Mouse (Mus musculus): ENCODE measurements around the gene Cnot10. TPM values are rescaled to one million over a fixed set of nuclear protein-coding genes. Genes with fewer than 3 reads are reported as not detected.
"Not testable (repeated sequence)": the region's sequence is repeated elsewhere in the genome, so short reads cannot be mapped to it uniquely, and the experiment has no call there.

The Cnot10 gene
- polyA plus RNA-seq, 1 experiment from 2014 or later, result 13.8 TPM

DNA sequence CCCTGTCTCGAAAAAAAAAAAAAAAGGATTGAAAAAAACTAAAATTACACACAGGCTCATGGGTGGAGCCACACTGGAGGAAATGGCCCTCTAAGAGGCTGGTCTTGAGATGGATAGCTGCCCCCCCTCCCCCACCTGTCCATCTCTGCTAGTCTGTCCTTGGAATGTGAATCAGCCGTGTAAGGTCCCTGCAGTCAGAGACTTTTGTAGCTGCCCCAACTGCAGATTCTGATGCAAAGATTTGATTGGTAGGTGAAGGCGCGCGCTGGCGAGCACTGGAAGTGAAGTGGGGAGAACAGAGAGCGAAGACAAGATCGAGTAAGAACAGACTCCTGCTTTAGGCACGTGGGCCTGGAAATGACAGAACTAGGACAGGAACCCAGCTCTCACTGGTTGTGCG is 26.9 kb upstream of the Cnot10 start:
- H3K27ac ChIP-seq, result no peak overlapping the region
- no peaks in the 10 kb centered on the region for H3K36me3 ChIP-seq (ENCODE audit: inconsistent target)
- WGBS (ENCODE audit: missing documents), result 90% methylated on average over 10 of the region's 10 CpGs
- no peak overlapping the region for H3K4me3 ChIP-seq (ENCODE audit: inconsistent target)
- no peaks in the 10 kb centered on the region for H3K79me2 ChIP-seq (ENCODE audit: inconsistent target)

DNA sequence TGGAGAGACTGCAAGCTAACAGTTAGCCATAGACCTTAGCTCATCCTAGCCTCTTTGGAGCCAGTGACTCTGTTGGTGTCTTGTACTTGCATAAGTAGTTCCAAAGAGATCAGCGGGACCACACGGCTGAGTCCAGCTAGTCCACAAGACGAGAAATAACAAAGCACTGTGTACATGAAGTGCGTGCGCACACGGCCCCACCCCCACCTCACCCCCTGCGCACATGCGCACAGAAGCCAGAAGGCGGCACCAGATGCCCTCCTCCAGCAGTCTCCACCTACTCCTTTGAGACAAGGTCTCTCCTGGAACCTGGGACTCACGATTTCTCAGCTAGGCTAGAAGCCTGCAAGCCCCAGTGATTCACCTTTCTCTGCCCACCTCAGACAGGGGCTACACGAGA is 23.8 kb upstream of the Cnot10 start:
- WGBS (ENCODE audit: missing documents), result 89% methylated on average over 11 of the region's 11 CpGs
- H3K36me3 ChIP-seq (ENCODE audit: inconsistent target), result no peaks in the 10 kb centered on the region
- H3K27ac ChIP-seq, result no peak overlapping the region
- no peak overlapping the region for H3K4me3 ChIP-seq (ENCODE audit: inconsistent target)
- no peaks in the 10 kb centered on the region for H3K79me2 ChIP-seq (ENCODE audit: inconsistent target)

DNA sequence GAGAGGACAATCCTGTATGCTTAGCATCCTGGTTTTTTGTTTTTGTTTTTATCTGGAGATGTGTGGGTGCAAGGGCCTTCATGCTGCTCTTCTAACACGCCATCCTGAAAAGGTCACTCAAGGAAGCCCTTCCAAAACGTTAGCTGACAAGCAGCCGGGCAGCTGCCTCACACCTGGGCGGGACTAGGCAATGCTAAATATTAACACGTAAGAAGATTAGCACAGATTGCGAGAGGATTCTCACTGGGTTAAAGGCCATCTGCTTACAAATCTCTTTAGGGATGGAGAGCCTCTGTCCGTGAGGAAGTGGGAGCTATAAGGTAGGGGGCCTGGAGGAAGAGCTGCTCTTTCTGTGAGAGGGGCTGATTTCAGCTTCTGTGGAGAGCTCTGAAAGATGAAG is 22.0 kb upstream of the Cnot10 start:
- 89% methylated on average over 7 of the region's 7 CpGs for WGBS (ENCODE audit: missing documents)
- Histone ChIP-seq H3K4me3 (ENCODE audit: inconsistent target) (no peak overlapping the region), H3K27ac (no peak overlapping the region), H3K79me2 (ENCODE audit: inconsistent target) (no peaks in the 10 kb centered on the region), H3K36me3 (ENCODE audit: inconsistent target) (no peaks in the 10 kb centered on the region)

DNA sequence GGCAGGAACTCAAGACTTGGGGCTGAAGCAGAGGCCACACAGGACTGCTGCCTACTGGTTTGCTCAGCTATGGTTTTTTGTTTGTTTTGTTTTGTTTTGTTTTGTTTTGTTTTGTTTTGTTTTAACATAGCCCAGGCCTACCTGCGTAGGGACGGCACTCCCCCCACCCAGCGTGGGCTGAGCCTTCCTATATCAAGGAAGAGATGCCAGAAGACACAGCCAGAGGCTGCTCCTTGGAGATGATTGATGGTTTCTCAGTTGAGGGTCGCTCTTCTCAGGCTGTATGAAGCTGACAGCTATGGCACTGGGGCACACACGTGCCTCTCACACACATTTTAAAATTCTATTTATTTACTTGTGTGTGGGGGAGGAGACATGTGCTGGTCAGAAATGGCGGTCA is 21.0 kb upstream of the Cnot10 start:
- H3K79me2 ChIP-seq (ENCODE audit: inconsistent target), result no peaks in the 10 kb centered on the region
- no peak overlapping the region for H3K4me3 ChIP-seq (ENCODE audit: inconsistent target)
- WGBS (ENCODE audit: missing documents), result 87% methylated on average over 4 of the region's 6 CpGs
- no peaks in the 10 kb centered on the region for H3K36me3 ChIP-seq (ENCODE audit: inconsistent target)
- H3K27ac ChIP-seq, result no peak overlapping the region

DNA sequence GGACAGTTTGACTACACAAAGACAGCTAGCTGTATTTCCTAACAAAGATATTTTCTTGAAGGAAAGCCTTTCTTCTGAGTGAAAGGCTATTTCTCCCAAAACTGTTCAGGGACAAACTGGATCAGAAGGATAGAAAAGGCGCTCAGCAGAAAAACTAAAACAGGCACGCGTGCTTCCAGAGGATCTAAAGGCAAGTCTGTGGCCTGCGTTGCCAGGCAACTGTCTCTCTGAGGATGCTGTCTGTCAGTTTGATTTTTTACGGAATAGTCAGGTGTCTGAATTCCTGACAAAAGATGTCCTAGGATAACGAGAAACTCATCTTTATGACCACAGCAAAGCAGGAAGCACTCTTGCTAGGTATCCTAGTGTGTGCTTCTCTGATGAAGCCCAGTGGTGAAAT is 20.5 kb upstream of the Cnot10 start:
- no peaks in the 10 kb centered on the region for H3K79me2 ChIP-seq (ENCODE audit: inconsistent target)
- no peaks in the 10 kb centered on the region for H3K36me3 ChIP-seq (ENCODE audit: inconsistent target)
- H3K4me3 ChIP-seq (ENCODE audit: inconsistent target), result no peak overlapping the region
- H3K27ac ChIP-seq, result no peak overlapping the region
- 92% methylated on average over 5 of the region's 6 CpGs for WGBS (ENCODE audit: missing documents)

DNA sequence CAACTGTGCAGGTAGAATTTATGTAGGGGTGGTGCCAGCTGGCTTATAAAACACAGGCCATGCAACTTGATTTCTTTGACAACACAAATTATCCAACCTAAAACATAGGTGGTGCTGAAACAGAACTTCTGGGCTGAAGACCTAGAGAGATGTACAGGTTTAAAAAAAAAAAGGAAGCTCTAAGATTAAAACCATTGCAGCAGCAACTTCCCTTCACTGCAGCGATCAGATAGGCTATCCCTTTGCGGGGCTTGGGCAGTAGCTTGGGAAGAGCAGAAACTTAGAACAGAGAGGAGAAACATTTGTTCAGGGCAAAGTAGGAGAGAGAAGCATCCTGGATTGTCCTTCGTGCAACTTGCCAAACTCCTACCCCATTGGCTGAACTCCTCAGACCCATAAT is 16.7 kb upstream of the Cnot10 start:
- 23% methylated on average over 3 of the region's 3 CpGs for WGBS (ENCODE audit: missing documents)
- Histone ChIP-seq H3K79me2 (ENCODE audit: inconsistent target) (no peaks in the 10 kb centered on the region), H3K36me3 (ENCODE audit: inconsistent target) (no peaks in the 10 kb centered on the region), H3K27ac (no peak overlapping the region), H3K4me3 (ENCODE audit: inconsistent target) (no peak overlapping the region)

DNA sequence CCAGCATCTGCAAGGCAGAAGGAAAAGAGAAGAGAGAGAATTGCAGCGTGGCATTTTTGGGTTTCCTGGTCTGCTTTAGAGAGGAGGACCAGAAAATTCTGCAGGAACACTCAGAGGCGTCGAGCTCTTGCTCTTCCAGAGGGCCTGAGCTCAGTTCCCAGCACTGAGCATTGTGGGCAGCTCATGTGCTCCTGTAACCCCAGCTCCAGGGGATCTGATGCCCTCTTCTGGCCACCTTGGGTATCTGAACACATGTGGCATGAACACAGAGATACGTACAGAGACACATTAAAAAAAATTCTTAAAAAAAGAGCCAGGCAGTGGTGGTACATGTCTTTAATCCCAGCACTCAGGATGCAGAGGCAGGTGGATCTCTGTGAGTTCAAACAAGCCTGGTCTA is 15.4 kb upstream of the Cnot10 start:
- Histone ChIP-seq H3K4me3 (ENCODE audit: inconsistent target) (no peak overlapping the region), H3K79me2 (ENCODE audit: inconsistent target) (no peaks in the 10 kb centered on the region), H3K27ac (no peak overlapping the region), H3K36me3 (ENCODE audit: inconsistent target) (no peaks in the 10 kb centered on the region)
- 91% methylated on average over 4 of the region's 4 CpGs for WGBS (ENCODE audit: missing documents)

DNA sequence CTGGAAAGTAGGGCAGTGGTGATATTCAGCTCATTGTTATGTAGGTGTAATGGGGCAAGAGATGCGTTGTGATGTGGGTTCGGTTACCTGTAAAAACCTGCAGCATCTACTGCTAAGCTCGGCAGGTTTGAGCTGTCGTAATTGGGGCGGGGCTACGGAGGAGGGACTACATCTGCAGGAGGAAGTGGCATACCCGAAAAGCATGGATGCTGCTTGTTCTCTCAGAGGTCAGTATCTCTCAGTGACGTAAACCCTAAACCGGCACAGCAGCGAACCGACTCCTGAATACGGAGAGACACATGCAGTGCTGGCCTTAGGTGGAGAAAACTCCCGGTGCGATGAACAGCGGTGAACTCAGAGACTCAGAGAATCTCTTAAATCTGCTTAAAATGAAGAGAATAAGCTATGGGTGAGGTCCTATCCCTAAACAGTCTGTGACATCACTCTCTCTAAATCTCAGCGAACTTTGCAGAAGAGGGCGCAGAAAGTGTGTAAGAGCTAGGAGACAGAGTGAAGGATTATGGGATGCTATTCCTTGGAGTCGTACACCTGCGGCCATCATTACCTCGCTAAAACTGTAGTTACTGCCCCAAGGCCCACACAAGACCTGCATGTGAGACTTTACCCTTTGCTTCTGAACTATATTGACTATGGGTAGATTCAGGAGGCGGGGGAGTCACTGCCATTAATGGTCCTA is 11.1 kb upstream of the Cnot10 start:
- Histone ChIP-seq H3K36me3 (ENCODE audit: inconsistent target) (no peaks in the 10 kb centered on the region), H3K27ac (no peak overlapping the region), H3K4me3 (ENCODE audit: inconsistent target) (no peak overlapping the region), H3K79me2 (ENCODE audit: inconsistent target) (no peaks in the 10 kb centered on the region)
- WGBS (ENCODE audit: missing documents), result 53% methylated on average over 21 of the region's 21 CpGs

DNA sequence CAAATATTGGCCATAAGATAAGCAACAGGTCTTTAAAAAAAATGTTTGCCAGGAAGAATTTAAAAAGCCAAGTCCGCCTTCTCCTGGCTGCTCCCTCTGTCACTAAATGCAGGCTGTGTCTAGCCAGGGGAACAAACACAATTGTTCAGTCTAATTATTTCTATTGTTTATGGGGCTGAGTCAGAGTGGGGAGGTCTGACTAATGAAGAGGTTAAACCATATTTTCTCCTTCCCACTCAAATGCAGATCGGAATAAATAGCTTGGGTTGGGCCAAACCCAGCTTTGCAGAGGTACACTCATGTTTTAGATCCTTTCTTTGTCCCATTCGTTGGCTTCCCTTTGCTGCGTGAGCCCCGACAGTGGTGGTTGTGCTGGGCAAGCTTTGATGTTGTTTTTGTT is 9.4 kb upstream of the Cnot10 start:
- Histone ChIP-seq H3K36me3 (ENCODE audit: inconsistent target) (no peaks in the 10 kb centered on the region), H3K27ac (no peak overlapping the region), H3K4me3 (ENCODE audit: inconsistent target) (no peak overlapping the region), H3K79me2 (ENCODE audit: inconsistent target) (no peaks in the 10 kb centered on the region)
- WGBS (ENCODE audit: missing documents), result 82% methylated on average over 5 of the region's 5 CpGs

DNA sequence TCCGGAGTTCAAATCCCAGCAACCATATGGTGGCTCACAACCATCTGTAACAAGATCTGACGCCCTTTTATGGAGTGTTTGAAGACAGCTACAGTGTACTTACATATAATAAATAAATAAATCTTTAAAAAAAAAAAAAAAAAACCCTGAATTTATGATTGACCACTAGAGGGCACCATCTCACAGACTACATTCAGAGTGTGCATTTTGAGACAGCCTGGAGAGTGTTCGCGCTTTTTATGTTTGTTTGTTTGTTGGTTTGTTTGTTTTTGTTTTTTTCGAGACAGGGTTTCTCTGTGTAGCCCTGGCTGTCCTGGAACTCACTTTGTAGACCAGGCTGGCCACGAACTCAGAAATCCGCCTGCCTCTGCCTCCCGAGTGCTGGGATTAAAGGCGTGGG is 8.5 kb upstream of the Cnot10 start:
- H3K36me3 ChIP-seq (ENCODE audit: inconsistent target); H3K79me2 ChIP-seq (ENCODE audit: inconsistent target); H3K27ac ChIP-seq; H3K4me3 ChIP-seq (ENCODE audit: inconsistent target): not testable (repeated sequence)
- WGBS (ENCODE audit: missing documents), result 44% methylated on average over 8 of the region's 9 CpGs

DNA sequence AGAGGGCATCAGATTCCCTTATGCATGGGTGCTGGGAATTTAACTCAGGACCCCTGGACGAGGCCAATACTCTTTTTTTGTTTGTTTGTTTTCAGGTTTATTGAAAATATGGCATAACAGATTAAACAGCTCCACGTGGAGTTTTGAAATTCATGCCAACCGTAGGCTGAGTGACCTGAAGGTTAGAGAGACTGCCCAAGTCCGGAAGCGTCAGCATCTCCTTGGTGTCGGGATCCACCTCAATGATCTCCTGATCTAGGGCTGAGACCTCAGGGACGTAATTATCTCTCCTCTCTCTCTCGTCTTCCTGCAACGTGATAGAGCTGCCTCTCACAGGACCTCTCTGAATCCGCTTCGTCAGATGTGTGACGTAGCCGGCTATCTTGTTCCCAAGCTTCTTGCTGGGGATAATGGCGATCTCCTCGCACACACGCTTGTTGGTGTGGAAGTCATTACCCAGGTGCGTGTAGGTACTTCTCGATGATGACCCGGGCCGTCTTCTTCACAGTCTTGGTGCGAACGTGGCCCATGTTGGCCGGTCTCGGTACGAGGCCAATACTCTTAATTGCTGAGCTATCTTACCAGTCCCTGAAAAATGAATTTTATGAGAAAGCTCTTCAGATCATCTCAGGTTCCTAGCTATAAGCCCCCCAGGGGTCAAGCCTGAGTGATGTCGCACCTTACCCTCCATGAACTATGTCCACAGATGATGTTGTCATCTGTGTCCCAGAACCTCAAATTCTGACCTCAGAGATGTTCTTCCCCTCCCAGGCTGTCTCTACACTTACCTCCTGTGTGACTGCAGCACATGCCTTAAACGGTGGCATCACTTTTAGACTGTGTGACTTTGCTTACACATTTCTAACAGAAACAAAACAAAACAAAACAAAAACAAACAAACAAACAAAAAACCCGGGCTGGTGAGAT is 7.8 kb upstream of the Cnot10 start:
- Histone ChIP-seq H3K27ac (no peak overlapping the region), H3K4me3 (ENCODE audit: inconsistent target) (no peak overlapping the region), H3K79me2 (ENCODE audit: inconsistent target) (no peaks in the 10 kb centered on the region), H3K36me3 (ENCODE audit: inconsistent target) (no peaks in the 10 kb centered on the region)
- WGBS (ENCODE audit: missing documents), result 82% methylated on average over 28 of the region's 28 CpGs

DNA sequence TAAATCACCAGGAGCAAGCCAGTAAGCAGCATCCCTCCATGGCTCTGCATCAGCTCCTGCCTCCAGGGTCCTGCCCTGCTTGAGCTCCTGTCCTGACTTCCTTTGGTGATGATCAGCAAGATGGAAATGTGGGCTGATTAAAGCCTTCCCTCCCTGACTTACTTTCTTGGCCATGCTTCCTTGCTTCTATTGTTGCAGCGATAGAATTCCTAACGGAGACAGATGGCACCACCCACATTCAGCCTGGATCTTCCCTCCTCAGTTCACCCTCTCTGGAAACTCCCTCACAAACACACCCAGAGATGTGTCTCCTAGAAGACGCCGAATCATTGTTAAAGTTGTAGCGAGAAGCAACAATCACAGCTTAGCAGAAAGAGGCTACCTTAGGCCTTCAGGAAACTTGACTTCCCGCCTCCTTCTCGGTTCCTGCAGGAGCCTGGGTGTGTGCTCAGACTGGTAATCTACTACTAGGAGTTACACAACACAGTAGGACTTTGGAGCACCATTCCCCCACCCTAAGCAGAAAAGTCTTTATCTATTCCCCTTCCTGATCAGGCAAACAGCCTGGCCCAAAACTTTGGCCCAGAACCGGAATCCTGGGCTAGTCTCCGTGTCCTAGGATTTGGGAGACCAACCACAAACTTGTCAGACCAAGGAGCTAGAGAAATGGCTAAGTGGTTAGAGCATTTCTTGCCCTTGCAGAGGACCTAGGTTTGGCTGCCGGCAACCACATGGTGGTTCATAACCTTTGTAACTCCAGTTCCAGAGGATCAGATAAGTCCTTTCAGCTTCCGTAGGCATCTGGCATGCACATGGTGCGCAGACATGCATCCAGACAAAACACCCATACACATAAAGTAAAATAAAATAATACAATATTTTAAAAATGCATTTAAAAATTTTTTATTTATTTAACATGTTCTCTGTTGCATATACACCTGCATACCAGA is 6.8 kb upstream of the Cnot10 start:
- Histone ChIP-seq H3K79me2 (ENCODE audit: inconsistent target) (no peaks in the 10 kb centered on the region), H3K27ac (no peak overlapping the region), H3K4me3 (ENCODE audit: inconsistent target) (no peak overlapping the region), H3K36me3 (ENCODE audit: inconsistent target) (no peaks in the 10 kb centered on the region)
- WGBS (ENCODE audit: missing documents), result 89% methylated on average over 11 of the region's 12 CpGs

DNA sequence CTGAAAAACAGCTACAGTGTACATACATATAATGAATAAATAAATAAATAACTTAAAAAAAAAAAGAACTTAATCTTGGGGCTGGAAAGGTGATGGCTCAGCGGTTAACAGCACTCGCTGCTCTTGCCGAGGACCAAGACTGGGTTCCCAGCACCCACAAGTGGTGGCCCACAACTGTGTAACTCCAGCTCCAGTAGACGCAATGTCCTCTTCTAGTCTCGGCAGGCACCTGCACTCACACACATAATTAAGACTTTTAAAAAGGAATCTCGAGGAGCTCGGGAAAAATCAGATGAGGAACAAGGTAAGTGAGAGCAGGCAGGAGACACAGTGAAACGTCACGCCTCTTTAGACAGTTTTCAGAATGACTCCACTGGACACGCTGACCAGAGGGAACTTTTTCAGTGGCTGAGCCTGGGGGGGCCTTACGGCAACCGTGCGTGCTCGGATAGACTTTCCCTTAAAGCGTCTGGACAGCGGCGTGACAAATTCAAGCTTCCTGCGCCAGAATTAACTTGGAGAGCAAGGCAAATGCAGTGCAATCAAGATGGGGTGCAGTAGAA is 717 bp downstream of the Cnot10 start:
- Histone ChIP-seq H3K4me3 (ENCODE audit: inconsistent target) (peak overlapping the region; percentile 78), H3K36me3 (ENCODE audit: inconsistent target) (no peaks in the 10 kb centered on the region), H3K27ac (peak overlapping the region; percentile 46), H3K79me2 (ENCODE audit: inconsistent target) (peaks cover 53% of the 10 kb centered on the region)
- 16% methylated on average over 18 of the region's 18 CpGs for WGBS (ENCODE audit: missing documents)

DNA sequence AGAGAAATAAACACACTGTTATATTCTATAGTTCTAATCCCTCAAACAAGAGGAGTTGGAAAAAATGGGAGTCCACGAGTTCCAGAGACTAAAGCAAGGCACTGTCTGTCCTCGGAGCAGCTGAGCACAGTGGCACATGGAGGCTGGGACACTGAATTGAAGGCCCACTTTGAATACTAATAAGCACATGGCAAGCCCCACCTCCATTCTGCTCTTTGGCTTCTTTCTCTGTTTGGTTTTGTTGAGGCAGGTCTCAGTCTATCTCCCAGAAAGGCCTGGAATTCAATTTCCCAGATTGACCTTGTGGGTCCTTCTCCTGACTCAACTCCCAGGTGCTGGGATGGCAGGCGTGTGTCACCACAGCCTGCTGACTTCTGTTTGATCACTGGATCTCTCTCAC is 3.2 kb downstream of the Cnot10 start:
- no peak overlapping the region for H3K4me3 ChIP-seq (ENCODE audit: inconsistent target)
- H3K79me2 ChIP-seq (ENCODE audit: inconsistent target), result peaks cover 64% of the 10 kb centered on the region
- H3K27ac ChIP-seq, result no peak overlapping the region
- WGBS (ENCODE audit: missing documents), result 90% methylated on average over 3 of the region's 3 CpGs
- H3K36me3 ChIP-seq (ENCODE audit: inconsistent target), result peaks cover 9% of the 10 kb centered on the region; the same call in 1 of the 2 replicates
